Mouse (Mus musculus) cerebellum, postnatal 4 days (tissue): ENCODE measurements at regions not wholly inside any gene's neighbourhood (a gene's known extent, or its start where the extent isn't known, plus 50 kb on each side); places are given as distances from the start of the nearest gene placed in this dataset.
"Not testable (repeated sequence)": the region's sequence is repeated elsewhere in the genome, so short reads cannot be mapped to it uniquely, and the experiment has no call there.

Source experiments
- DNase-seq, 2 experiments: peaks; one replicate each; pipeline ENCODE4 v3.0.0; 2022; ENCODE audit warnings: low spot score in 2 of 2, mixed read lengths in 1 of 2

DNA sequence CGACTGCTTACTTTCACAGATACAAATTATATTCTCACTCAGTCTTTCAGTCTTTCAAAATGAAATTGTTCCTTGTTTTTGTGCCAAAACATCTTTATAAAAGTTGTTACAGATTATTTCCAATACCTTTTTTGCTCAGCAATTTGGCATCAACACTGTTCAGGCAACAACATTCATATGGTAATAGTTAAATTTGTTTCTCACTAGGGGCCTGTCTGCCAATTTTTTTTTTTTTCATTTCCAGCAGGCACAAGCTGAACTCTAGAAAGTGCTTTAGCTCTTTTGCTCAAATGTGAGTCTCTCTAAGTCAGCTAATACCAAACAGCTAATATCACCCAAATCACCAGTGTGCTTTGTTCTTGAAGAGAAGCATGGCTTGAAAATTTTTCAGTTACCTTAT is 199.4 kb downstream of the Antxr2 start:
- no peak for DNase-seq

- DNase-seq: no peak
Observed at GRCm38 (mm10) chr5:97817485-97817884, 213.4 kb downstream of the Antxr2 start.

DNA sequence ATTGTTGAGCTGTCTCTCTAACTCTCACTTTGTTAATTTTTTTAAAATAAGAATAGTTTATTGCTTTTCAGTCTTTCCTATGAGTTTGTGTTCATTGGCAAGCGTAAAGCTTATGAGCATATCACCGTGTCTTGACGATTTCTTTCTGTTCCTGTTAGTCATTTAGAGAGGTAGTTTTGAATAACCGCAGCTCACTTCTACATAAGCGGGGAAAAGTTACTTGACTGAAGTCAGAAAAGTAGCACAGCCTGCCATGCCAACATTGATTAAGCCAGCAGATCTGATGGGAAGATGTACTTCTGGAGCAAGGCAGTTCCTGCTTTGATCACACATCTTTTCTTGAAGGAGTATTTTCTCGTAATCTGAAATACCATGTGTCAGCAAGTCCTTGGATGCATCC is 215.5 kb downstream of the Antxr2 start:
- no peak for DNase-seq

GRCm38 (mm10) chr5:97814700-97815099 is 216.1 kb downstream of the Antxr2 start:
- no peak for DNase-seq

DNA sequence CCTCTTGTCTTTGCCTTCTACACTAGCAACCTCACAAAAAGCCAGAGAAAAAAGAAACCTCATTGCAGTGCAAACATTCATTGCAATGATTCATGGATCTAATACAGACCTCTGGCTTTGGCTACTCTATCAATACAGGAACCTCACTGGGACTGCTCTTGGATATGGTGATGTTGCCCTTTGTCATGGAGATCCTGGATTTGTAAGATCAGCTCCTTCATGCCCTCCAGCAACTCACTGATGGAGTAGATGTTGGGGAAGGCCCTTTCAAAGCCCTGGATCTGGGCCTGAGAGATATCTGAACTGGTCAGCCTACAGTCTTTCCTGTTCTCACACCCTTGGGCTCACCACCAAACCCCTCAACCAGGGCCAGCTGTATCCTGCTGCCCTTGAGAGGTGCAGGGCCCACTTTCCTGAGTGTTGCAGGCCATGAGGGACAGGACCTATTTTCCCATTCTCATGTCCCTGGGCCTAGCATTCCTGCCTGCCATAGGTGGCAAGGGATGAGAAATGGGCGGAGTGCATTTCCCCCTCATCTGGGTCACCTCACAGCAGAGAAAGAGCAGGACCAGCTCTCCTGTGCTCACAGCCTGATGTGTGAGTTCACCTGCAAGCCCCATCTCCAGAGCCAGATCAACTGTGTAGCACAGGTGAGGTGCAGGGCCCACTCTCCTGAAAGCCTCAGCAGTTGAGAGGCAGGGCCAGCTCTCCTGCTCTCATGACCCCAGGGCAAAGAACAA is 218.1 kb downstream of the Antxr2 start:
- no peak for DNase-seq

- no peak for DNase-seq
Observed at GRCm38 (mm10) chr5:97809007-97809406, 221.8 kb downstream of the Antxr2 start.

GRCm38 (mm10) chr5:97807171-97807570 is 223.7 kb downstream of the Antxr2 start:
- no peak for DNase-seq

GRCm38 (mm10) chr5:97806754-97807153 is 224.1 kb downstream of the Antxr2 start:
- no peak for DNase-seq

- DNase-seq: no peak
Observed at GRCm38 (mm10) chr5:97800017-97800416, 230.8 kb downstream of the Antxr2 start.

- no peak for DNase-seq
Observed at GRCm38 (mm10) chr5:97788175-97788574, 242.7 kb downstream of the Antxr2 start.

DNA sequence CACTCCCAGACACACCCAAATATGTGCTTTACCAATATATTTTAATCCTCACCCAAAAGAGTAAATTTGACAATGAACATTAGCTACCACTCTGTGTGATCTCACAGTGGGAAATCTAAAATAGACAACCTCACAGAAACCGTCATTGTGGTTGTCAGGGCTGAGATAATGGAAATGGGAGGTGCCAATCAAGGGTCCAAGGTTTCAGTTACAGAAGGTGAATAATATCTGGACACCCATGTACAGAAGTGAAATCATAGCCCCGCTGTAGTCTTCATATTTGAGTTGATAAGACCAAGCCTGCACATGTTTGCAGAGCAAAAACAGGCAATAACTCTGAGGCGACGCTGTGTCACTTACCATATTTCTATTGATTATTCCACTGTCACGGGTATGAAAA is 243.8 kb downstream of the Antxr2 start:
- DNase-seq: no peak

DNA sequence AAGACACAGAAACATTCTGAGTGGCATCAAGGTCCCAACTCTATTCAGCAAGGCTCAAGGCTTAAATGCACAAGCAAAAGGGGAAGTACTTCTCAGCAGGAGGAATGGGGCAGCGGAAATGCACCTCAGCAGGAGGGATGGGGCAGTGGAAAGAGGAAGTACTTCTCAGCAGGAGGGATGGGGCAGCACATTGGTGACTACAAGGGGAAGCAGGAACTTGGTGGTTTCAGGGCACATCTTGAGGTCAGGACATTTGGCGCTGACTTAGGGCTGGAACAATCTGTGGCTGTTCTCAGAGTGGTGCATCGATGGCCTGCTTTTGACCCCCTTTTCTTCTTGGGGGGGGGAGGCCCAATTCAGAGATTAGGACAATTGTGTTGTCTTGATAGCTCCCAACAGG is 255.7 kb downstream of the Antxr2 start:
- DNase-seq: not testable (repeated sequence)

DNA sequence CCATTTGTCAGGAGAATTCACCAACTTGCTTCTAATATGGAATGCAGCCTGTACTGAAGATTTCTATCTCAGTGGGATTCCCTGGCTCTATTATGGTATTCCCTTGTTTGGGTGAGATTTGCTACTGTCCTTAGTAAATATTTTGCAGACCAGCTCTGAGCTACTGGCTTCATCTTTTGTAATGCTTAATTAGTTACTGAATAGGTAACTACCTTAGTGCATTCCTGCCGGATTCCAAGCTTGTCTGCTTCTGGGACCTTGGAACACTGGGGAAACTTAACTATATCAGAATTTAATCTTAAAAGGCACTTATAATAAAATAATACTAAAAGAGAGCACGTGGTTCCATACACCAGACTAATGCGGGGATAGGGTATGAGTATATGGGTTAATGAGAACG is 257.4 kb downstream of the Antxr2 start:
- DNase-seq: not testable (repeated sequence)

GRCm38 (mm10) chr5:97737339-97737738 is 280.5 kb upstream of the Gk2 start:
- no peak for DNase-seq

DNA sequence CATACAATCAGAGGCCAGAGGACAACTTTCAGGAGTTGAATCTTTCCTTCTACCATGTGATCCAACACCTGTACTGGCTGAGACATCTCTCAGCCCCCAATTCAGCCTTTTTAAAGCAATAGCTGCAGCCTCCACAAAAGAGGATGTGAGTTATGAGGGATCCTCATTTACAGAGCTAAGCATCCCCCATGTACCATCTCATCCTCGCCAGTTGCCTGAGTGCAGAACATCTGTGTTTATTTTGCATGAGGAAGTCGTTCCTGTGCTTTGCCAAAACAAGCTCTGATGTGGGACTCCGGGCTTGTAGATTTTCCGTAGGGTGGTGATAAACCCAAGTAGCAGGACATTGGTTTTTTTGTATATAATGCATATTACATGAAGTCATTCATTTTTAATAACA is 274.1 kb upstream of the Gk2 start:
- no peak for DNase-seq

GRCm38 (mm10) chr5:97719364-97719763 is 262.5 kb upstream of the Gk2 start:
- not testable (repeated sequence) for DNase-seq

GRCm38 (mm10) chr5:97705270-97705669 is 248.4 kb upstream of the Gk2 start:
- DNase-seq: no peak

- DNase-seq: no peak
Observed at GRCm38 (mm10) chr5:97700507-97700906, 243.7 kb upstream of the Gk2 start.

- DNase-seq: peak; percentile 48 to 76
Observed at GRCm38 (mm10) chr5:97697581-97698134, 240.8 kb upstream of the Gk2 start.

DNA sequence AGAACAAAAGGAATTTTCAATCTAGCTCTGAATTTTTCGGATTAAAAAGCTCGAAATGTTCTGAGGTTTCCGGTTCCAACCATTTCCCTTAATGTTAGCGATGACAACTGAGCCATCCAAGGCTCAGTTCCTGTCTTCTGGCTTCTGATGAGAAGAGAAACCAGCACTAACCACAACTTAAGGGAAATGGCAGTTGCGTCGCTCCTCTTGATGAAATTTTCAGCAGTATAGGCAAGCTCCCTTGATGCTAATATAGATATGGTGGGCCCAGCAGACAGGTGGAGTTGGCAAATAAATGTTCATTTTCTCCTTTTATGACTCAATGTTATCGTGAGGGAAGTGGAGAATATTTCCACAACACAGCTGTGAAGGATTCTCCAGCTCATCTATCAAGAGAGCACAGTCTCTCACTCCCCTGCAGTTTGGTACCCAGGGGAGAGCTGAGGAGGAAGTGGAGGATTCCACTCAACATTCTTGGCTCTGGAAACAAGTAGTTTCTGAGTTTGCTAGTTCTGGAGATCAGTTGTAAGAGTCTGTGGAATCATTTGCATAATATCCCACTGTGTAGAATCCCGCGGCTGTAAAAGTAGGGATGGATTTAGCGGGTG is 236.6 kb upstream of the Gk2 start:
- DNase-seq: no peak

- DNase-seq: no peak
Observed at GRCm38 (mm10) chr5:97685443-97685842, 228.6 kb upstream of the Gk2 start.

DNA sequence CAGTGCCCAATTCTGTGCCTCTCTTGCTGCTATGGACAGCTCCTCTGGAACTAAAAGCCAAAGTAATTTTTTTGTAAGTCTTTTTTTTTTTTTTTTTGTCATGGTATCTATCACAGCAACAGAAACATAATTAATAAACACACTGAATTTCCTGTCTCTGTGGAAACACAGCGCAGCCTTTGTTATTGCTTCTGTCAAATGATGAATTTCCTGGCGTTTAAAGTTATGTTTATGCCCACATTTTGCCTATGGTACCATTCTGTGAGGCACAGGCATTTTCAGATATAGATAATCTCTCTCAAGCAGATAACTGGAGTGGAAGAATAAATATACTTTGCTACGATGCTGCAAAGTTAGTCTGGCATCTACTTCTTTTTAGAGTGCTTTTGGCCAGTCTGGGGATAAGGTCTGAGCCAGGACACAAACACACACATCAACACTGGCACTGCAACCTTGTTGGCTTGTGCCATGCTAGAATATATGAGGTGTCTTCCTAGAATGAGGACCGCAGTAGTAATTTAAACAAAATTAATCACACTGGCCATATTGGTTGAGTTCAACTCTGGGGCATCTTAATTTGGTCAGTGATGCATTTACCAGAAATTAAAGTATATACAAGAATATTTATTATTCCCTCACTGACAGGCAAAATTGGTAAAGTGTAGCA is 227.9 kb upstream of the Gk2 start:
- DNase-seq: no peak

- DNase-seq: peak in 1 of 2 experiments; percentile 13
Observed at GRCm38 (mm10) chr5:97669726-97670125, 212.9 kb upstream of the Gk2 start.
